Mouse (Mus musculus) frontal cortex, postnatal 36 days (tissue): ENCODE measurements around the gene Il9r.

Source experiments
- DNase-seq, 2 experiments: peaks; one replicate each; pipeline ENCODE4 v3.0.0; 2022; ENCODE audit warnings: low spot score in 2 of 2

Gene Il9r

DNA sequence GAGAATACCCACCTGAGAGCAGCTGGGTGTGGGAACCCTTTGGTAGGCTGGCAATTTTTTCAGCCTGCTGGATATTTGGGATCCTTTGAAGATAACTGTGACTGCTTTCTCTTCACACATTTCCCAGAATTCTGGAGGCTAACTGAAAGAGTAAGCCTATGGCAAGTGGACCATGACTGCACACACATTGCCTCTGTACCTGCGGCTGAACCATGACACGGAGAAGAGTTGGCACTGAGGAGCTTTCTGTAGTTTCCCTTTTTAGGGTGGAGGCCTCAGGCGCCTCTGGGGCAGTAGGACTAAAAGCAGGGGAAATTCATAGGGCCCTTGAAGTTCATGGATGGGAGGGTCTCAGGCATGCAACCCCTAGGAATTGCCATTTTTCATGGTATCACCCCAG is 40.9 kb downstream of the Il9r start:
- DNase-seq: no peak

- peak; percentile 79 for DNase-seq
Measured at GRCm38 (mm10) chr11:32157791-32158594, 42.1 kb downstream of the Il9r start.

- no peak for DNase-seq
Measured at GRCm38 (mm10) chr11:32156854-32157630, 43.0 kb downstream of the Il9r start.

DNA sequence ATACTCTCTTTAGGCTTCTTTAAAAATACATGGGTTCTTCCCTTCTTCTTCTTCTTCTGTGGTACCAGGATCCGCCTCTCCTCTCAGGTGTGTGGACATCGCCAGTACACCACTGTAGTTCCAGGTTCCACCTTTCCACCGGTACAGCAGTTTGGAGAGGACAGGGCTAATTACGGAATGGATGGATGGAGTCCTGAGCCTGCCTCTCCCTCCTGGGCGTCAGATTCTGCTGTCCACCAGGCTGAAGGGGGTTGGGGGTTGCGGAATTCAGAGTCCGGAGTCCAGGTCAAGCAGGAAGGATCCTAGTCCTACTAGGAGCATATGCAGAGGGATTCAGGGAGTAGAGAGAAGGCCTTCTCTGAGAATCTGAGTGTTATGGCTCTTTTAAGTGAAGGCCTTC is 46.9 kb downstream of the Il9r start:
- no peak for DNase-seq

DNA sequence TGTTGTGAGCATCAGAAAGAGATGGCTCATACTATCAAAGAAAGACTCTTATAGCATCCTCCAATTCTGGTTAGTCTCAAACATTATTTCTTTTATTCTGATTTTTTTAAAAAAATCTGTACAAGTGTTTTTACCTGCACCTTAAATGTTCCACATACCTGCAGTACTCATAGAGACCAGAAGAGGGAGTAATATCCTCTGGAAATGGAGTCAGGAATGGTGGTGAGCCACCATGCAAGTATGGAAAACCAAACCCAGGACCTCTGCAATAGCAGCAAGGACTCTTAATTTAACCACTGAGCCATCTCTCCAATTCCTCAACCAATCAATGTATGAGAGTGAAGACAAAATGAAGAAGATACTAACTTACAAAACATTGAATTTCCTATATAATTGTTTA is 47.3 kb downstream of the Il9r start:
- no peak for DNase-seq

DNA sequence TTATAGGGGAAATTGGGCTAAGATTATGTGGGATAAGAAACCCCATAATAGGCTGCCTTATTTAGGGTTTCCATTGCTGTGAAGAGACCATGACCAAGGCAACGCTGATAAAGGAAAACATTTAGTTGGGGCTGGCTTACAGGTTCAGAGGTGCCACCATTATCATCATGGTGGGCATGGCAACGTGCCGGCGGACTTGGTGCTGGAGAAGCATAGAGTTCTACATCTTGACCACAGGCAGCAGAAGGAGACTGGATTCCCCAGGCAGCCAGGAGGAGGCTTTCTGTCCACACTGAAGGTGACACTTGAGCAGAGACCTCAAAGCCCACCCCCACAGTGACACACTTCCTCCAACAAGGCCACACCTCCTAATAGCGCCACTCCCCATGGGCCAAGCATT is 48.8 kb downstream of the Il9r start:
- DNase-seq: no peak

DNA sequence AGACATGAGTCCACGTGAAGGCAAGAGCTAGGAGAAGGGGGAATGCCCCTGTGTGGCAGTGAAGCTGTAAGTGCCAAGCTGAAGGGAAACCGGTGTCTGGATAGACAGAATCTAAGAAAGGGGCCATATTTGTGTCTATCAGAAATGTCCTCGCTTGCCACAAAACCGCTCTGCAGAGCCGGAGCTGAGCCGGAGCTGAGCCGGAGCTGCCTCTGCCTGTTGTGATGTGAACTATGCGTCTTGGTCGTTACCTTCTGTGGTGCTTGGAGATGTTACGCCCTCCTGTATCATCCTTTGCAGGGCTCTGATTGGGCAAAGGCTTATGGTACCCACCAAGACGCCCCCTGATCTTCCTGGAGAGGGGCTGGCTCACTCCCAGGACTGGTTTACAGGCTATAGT is 50.5 kb downstream of the Il9r start:
- no peak for DNase-seq

GRCm38 (mm10) chr11:32142771-32143170 is 57.3 kb downstream of the Il9r start:
- DNase-seq: no peak

GRCm38 (mm10) chr11:32141627-32142586 is 58.2 kb downstream of the Il9r start:
- DNase-seq: no peak

GRCm38 (mm10) chr11:32141034-32141433 is 59.0 kb downstream of the Il9r start:
- peak; percentile 66 to 71 for DNase-seq

DNA sequence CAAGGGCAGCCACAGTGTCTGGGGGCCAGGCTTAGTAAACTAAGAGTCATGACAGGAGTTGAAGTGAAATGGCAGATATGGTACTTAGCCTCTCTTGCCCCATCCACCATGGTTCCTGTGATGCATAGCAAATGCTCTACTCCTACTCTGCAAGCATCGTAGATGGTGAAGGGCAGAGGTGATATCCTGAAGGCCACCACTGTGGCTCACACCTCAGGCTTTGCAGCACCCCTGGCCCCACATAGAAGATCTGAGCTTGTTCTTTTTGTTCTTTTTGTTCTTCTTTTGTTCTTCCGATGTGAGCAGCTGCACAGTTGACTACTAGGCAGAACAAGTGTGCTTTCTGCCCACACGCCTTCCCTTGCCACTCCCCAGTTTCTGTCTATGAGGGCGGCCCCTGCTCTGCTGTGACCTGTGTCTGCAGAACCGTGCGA is 60.5 kb downstream of the Il9r start:
- no peak for DNase-seq

- no peak for DNase-seq
Measured at GRCm38 (mm10) chr11:32138614-32138964, 61.5 kb downstream of the Il9r start.

GRCm38 (mm10) chr11:32137719-32138613 is 62.1 kb downstream of the Il9r start:
- no peak for DNase-seq
